Mouse (Mus musculus): ENCODE data around the gene Hmgcs1.
"Not testable (repeated sequence)": the region's sequence is repeated elsewhere in the genome, so short reads cannot be mapped to it uniquely, and the experiment has no call there.

The Hmgcs1 gene

GRCm38 (mm10) chr13:119706278-119706880 lies 16.2 kb downstream of the Hmgcs1 start:
- not testable (repeated sequence) for DNase-seq (ENCODE audit: low spot score in 2 of 2)

- no peak for DNase-seq (ENCODE audit: low spot score in 2 of 2)
Measured at GRCm38 (mm10) chr13:119706953-119707352, 16.8 kb downstream of the Hmgcs1 start.

- DNase-seq (ENCODE audit: low spot score in 2 of 2), result no peak
Measured at GRCm38 (mm10) chr13:119707906-119708305, 17.7 kb downstream of the Hmgcs1 start.

- no peak for DNase-seq (ENCODE audit: low spot score in 2 of 2)
Measured at GRCm38 (mm10) chr13:119708941-119709340, 18.8 kb downstream of the Hmgcs1 start.

GRCm38 (mm10) chr13:119709388-119710267 lies 19.4 kb downstream of the Hmgcs1 start:
- no peak for DNase-seq (ENCODE audit: low spot score in 2 of 2)

- DNase-seq (ENCODE audit: low spot score in 2 of 2), result no peak
Measured at GRCm38 (mm10) chr13:119710268-119710610, 20.1 kb downstream of the Hmgcs1 start.

GRCm38 (mm10) chr13:119712463-119712862 lies 22.3 kb downstream of the Hmgcs1 start:
- peak in 1 of 2 experiments; percentile 54 for DNase-seq (ENCODE audit: low spot score in 2 of 2)

GRCm38 (mm10) chr13:119713107-119713787 lies 23.1 kb downstream of the Hmgcs1 start:
- no peak for DNase-seq (ENCODE audit: low spot score in 2 of 2)

- DNase-seq (ENCODE audit: low spot score in 2 of 2), result peak; percentile 58
Measured at GRCm38 (mm10) chr13:119713821-119714220, 23.6 kb downstream of the Hmgcs1 start.

- no peak for DNase-seq (ENCODE audit: low spot score in 2 of 2)
Measured at GRCm38 (mm10) chr13:119716105-119716504, 25.9 kb downstream of the Hmgcs1 start.

GRCm38 (mm10) chr13:119722447-119722846 lies 32.3 kb downstream of the Hmgcs1 start:
- DNase-seq (ENCODE audit: low spot score in 2 of 2), result no peak

GRCm38 (mm10) chr13:119723368-119723767 lies 33.2 kb downstream of the Hmgcs1 start:
- DNase-seq (ENCODE audit: low spot score in 2 of 2), result no peak

- DNase-seq (ENCODE audit: low spot score in 2 of 2), result no peak
Measured at GRCm38 (mm10) chr13:119724541-119724940, 34.4 kb downstream of the Hmgcs1 start.

- DNase-seq (ENCODE audit: low spot score in 2 of 2), result no peak
Measured at GRCm38 (mm10) chr13:119727608-119728387, 37.6 kb downstream of the Hmgcs1 start.

- DNase-seq (ENCODE audit: low spot score in 2 of 2), result no peak
Measured at GRCm38 (mm10) chr13:119729406-119729805, 39.2 kb downstream of the Hmgcs1 start.

GRCm38 (mm10) chr13:119731448-119731847 lies 41.3 kb downstream of the Hmgcs1 start:
- no peak for DNase-seq (ENCODE audit: low spot score in 2 of 2)

- DNase-seq (ENCODE audit: low spot score in 2 of 2), result no peak
Measured at GRCm38 (mm10) chr13:119741390-119742237, 51.4 kb downstream of the Hmgcs1 start.

- no peak for DNase-seq (ENCODE audit: low spot score in 2 of 2)
Measured at GRCm38 (mm10) chr13:119742711-119743415, 52.7 kb downstream of the Hmgcs1 start.

GRCm38 (mm10) chr13:119743470-119743869 lies 53.3 kb downstream of the Hmgcs1 start:
- no peak for DNase-seq (ENCODE audit: low spot score in 2 of 2)

GRCm38 (mm10) chr13:119746930-119747329 lies 56.8 kb downstream of the Hmgcs1 start:
- DNase-seq (ENCODE audit: low spot score in 2 of 2), result no peak

All from right cerebral cortex, postnatal 10 days (tissue).